Mouse (Mus musculus) hindbrain, embryonic 14.5 days (tissue): ENCODE data around the gene Shc2. TPM values are rescaled to one million over a fixed set of nuclear protein-coding genes. Genes with fewer than 3 reads are reported as not detected.

Source experiments
- ATAC-seq: fragments of 200-750 bp; cut with Nextera tagmentation; 2 replicates; pipeline ENCODE4 v1.8.0; 2017; ENCODE audit warnings: moderate number of reproducible peaks, mild to moderate bottlenecking, moderate TSS enrichment, moderate library complexity; ENCODE audit not compliant: low FRiP score
- DNase-seq: peaks from one replicate; pipeline ENCODE4 v3.0.0-alpha.2; 2015; ENCODE audit warnings: low spot score
- H3K27ac ChIP-seq: fragments of 300-500 bp; sonication (generic); 2 replicates; pipeline ENCODE4 v1.5.1; 2014; ENCODE audit warnings: mild to moderate bottlenecking, moderate library complexity
- H3K27me3 ChIP-seq: fragments of 300-500 bp; sonication (generic); 2 replicates; pipeline ENCODE4 v1.6.1; 2014; ENCODE audit warnings: mild to moderate bottlenecking, low read length, mixed read lengths; ENCODE audit not compliant: control insufficient read depth, insufficient read depth
- H3K36me3 ChIP-seq: fragments of 300-500 bp; sonication (generic); replicated peaks from 2 replicates; pipeline ENCODE4 v1.6.1; 2014; ENCODE audit not compliant: control insufficient read depth, insufficient read depth
- H3K4me1 ChIP-seq: fragments of 300-500 bp; sonication (generic); replicated peaks from 2 replicates; pipeline ENCODE4 v1.6.1; 2014; ENCODE audit warnings: antibody characterized with exemption, low read length, mixed read lengths; ENCODE audit not compliant: control insufficient read depth, insufficient read depth
- H3K4me2 ChIP-seq: fragments of 300-500 bp; sonication (generic); replicated peaks from 2 replicates; pipeline ENCODE4 v1.6.1; 2014; ENCODE audit warnings: mild to moderate bottlenecking, moderate library complexity
- H3K4me3 ChIP-seq: fragments of 300-500 bp; sonication (generic); replicated peaks from 2 replicates; pipeline ENCODE4 v1.5.1; 2014; ENCODE audit warnings: mild to moderate bottlenecking, low read length
- H3K9ac ChIP-seq: fragments of 300-500 bp; sonication (generic); 2 replicates; pipeline ENCODE4 v1.6.1; 2014
- H3K9me3 ChIP-seq: fragments of 300-500 bp; sonication (generic); 2 replicates; pipeline ENCODE4 v1.6.1; 2016; ENCODE audit warnings: low read length; ENCODE audit not compliant: control insufficient read depth
- WGBS: fragments of 180-500 bp; shearing (Covaris S2); extraction: QIAGEN DNeasy Blood & Tissue Kit; methylation state at CpG from one replicate; pipeline ENCODE4 v1.1.7; 2014; 5-methylcytosine and 5-hydroxymethylcytosine counted together
- polyA plus RNA-seq: library from polyadenylated mRNA; unstranded; fragments of >200 nt; fragmentation: Nextera tagmentation; extraction: Ambion mirVana; gene quantifications from 2 replicates; pipeline ENCODE4 v1.2.1, GENCODE M21; 2014

Shc2 gene
- polyA plus RNA-seq, 1 experiment from 2014 or later, result 20.8 TPM

- no peaks in the 10 kb centered on the region for H3K36me3 ChIP-seq
- DNase-seq (no peak), ATAC-seq (no peak)
- no peak within 1 kb of the TSS for H3K9ac ChIP-seq
- WGBS, result 84% methylated on average over 5 of the region's 5 CpGs
- H3K27me3 ChIP-seq, result no peaks in the 10 kb centered on the region
- H3K4me3 ChIP-seq, result no peak within 1 kb of the TSS
- no peak within 1 kb of the TSS for H3K4me2 ChIP-seq
- H3K27ac ChIP-seq, result no peak within 1 kb of the TSS
- no peaks in the 10 kb centered on the region for H3K9me3 ChIP-seq
- no peaks in the 10 kb centered on the region for H3K4me1 ChIP-seq
Observed at GRCm38 (mm10) chr10:79587061-79587751, 50.5 kb downstream of the Shc2 start, which contains the start of gene Theg. TSS of gene Theg (minus strand) at chr10:79587331.

DNA sequence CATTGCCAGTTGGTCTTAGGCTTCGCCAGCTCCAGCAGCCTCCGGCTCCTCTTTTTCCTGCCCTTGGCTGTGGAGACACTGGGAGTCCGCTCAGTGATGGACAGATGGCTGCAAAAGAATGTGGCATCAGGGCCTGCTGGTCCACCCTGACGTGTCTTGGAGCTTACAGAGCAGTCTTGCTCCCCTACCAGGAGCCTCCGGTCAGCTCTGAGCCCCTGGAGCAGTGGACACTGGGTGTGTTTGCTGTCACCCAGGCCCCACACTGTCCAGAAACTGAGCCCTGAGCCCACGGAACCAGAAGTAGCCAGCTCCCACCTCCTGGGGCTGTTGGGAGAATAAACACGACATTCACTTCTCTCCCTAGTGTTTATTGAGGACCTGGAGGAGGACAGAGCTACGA lies 51.5 kb downstream of the Shc2 start:
- no peak overlapping the region for H3K4me2 ChIP-seq
- ATAC-seq (no peak), DNase-seq (no peak)
- H3K27me3 ChIP-seq, result no peaks in the 10 kb centered on the region
- no peak overlapping the region for H3K27ac ChIP-seq
- H3K36me3 ChIP-seq, result no peaks in the 10 kb centered on the region
- H3K9me3 ChIP-seq, result no peaks in the 10 kb centered on the region
- no peak overlapping the region for H3K9ac ChIP-seq
- H3K4me3 ChIP-seq, result no peak overlapping the region
- WGBS, result 81% methylated on average over 8 of the region's 8 CpGs
- no peaks in the 10 kb centered on the region for H3K4me1 ChIP-seq

GRCm38 (mm10) chr10:79585723-79586122 lies 52.0 kb downstream of the Shc2 start:
- Histone ChIP-seq H3K9ac (no peak overlapping the region), H3K27ac (no peak overlapping the region), H3K9me3 (no peaks in the 10 kb centered on the region), H3K27me3 (no peaks in the 10 kb centered on the region), H3K36me3 (no peaks in the 10 kb centered on the region), H3K4me1 (no peaks in the 10 kb centered on the region), H3K4me2 (no peak overlapping the region), H3K4me3 (no peak overlapping the region)
- WGBS, result 94% methylated on average over 5 of the region's 5 CpGs
- no peak for ATAC-seq
- no peak for DNase-seq

- DNase-seq, result no peak
- no peaks in the 10 kb centered on the region for H3K36me3 ChIP-seq
- WGBS, result 96% methylated on average over 6 of the region's 6 CpGs
- no peaks in the 10 kb centered on the region for H3K9me3 ChIP-seq
- no peak overlapping the region for H3K4me3 ChIP-seq
- ATAC-seq, result no peak
- H3K9ac ChIP-seq, result no peak overlapping the region
- H3K4me1 ChIP-seq, result no peaks in the 10 kb centered on the region
- H3K27ac ChIP-seq, result no peak overlapping the region
- no peak overlapping the region for H3K4me2 ChIP-seq
- H3K27me3 ChIP-seq, result no peaks in the 10 kb centered on the region
Observed at GRCm38 (mm10) chr10:79585136-79585535, 52.6 kb downstream of the Shc2 start.

DNA sequence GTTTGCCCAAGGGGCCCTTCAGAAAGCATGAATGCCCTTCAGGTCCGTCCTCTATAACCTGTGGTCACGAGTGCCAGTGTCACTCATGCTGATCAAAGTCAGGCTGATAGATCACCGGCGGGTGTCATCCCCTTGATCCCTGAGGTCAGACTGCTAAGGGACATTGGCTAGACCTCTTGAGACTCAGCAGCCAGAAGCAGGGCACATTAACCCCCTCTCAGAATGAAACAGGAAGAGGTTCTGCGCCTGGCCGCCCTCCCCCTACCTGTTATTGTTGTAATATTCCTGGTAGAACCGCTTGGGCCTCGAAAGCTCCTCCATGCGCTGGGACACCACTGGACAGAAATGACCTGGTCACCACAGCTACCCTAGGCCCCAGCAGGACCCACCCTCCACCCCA lies 53.3 kb downstream of the Shc2 start:
- Histone ChIP-seq H3K4me1 (no peaks in the 10 kb centered on the region), H3K27ac (no peak overlapping the region), H3K4me2 (no peak overlapping the region), H3K4me3 (no peak overlapping the region), H3K27me3 (no peaks in the 10 kb centered on the region), H3K9me3 (no peaks in the 10 kb centered on the region), H3K9ac (no peak overlapping the region), H3K36me3 (no peaks in the 10 kb centered on the region)
- 80% methylated on average over 9 of the region's 9 CpGs for WGBS
- DNase-seq, result no peak
- no peak for ATAC-seq

DNA sequence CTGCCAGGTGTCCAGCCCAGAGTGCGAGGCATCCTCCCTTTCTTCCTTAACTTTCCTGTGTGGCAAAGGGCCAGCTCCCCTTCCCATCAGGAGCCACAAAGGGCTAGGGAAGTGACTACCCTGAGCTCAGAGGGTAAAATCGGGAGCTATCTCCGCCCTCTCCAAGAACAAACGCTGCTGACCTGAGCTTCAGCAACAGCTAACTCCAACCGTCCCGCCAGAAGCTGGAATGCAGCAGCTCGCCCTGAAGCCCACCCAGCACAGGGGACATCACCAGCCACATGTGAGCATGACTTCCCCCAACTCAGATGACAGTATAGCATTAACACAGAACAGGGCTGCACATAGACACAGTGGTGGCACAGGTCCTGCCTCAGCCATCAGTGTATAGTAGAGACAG lies 53.7 kb downstream of the Shc2 start:
- no peaks in the 10 kb centered on the region for H3K36me3 ChIP-seq
- H3K27me3 ChIP-seq, result no peaks in the 10 kb centered on the region
- H3K9me3 ChIP-seq, result no peaks in the 10 kb centered on the region
- H3K27ac ChIP-seq, result no peak overlapping the region
- H3K4me1 ChIP-seq, result no peaks in the 10 kb centered on the region
- ATAC-seq, result no peak
- H3K4me3 ChIP-seq, result no peak overlapping the region
- no peak overlapping the region for H3K9ac ChIP-seq
- H3K4me2 ChIP-seq, result no peak overlapping the region
- no peak for DNase-seq
- 69% methylated on average over 7 of the region's 7 CpGs for WGBS

DNA sequence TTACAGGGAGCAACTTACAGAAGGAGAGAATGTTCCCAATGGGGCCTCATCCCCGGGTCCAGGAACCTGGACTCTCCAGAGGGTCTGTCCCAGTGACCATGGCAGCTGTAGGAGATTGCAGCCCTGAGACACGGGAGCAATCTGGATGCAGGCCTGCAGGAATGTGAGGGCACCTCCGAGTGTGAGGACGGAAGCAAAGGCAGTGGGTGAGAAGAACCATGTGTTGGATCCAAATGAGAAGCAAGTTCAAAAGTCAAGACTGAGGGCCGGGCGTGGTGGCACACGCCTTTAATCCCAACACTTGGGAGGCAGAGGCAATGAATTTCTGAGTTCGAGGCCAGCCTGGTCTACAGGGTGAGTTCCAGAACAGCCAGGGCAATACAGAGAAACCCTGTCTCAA lies 56.2 kb downstream of the Shc2 start:
- H3K9ac ChIP-seq, result no peak overlapping the region
- no peak overlapping the region for H3K27ac ChIP-seq
- H3K4me3 ChIP-seq, result no peak overlapping the region
- no peak for ATAC-seq
- H3K4me1 ChIP-seq, result no peaks in the 10 kb centered on the region
- H3K27me3 ChIP-seq, result no peaks in the 10 kb centered on the region
- no peak overlapping the region for H3K4me2 ChIP-seq
- 90% methylated on average over 8 of the region's 8 CpGs for WGBS
- H3K36me3 ChIP-seq, result no peaks in the 10 kb centered on the region
- H3K9me3 ChIP-seq, result no peaks in the 10 kb centered on the region
- no peak for DNase-seq

DNA sequence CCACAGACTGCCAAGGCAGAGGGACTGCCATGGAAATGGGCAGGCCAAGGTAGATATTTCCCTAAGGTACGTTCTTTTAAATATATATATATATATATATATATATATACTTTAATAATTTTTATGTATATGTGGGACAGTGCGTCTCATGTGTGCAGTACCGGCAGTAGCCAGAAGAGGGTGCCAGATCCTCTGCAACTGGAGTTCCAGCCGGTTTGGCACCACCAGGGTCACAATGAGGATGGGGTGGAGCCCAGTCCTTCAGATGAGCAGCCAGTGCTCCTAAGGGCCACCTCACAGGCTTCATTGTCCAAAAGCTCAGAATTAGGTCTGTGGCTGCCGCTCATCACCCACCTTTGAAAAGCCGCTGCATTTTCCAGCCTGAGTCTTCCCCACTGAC lies 56.9 kb downstream of the Shc2 start:
- Histone ChIP-seq H3K27me3 (no peaks in the 10 kb centered on the region), H3K4me1 (no peaks in the 10 kb centered on the region), H3K9me3 (no peaks in the 10 kb centered on the region), H3K27ac (no peak overlapping the region), H3K36me3 (no peaks in the 10 kb centered on the region), H3K4me3 (no peak overlapping the region), H3K9ac (no peak overlapping the region), H3K4me2 (no peak overlapping the region)
- ATAC-seq (no peak), DNase-seq (peak; percentile 48)
- WGBS, result 45% methylated on average over 6 of the region's 6 CpGs

GRCm38 (mm10) chr10:79580356-79580755 lies 57.4 kb downstream of the Shc2 start:
- 76% methylated on average over 7 of the region's 7 CpGs for WGBS
- H3K4me3 ChIP-seq, result no peak overlapping the region
- H3K9ac ChIP-seq, result no peak overlapping the region
- ATAC-seq (no peak), DNase-seq (no peak)
- no peak overlapping the region for H3K27ac ChIP-seq
- no peaks in the 10 kb centered on the region for H3K4me1 ChIP-seq
- no peak overlapping the region for H3K4me2 ChIP-seq
- no peaks in the 10 kb centered on the region for H3K9me3 ChIP-seq
- H3K36me3 ChIP-seq, result no peaks in the 10 kb centered on the region
- no peaks in the 10 kb centered on the region for H3K27me3 ChIP-seq

- Histone ChIP-seq H3K4me1 (no peaks in the 10 kb centered on the region), H3K36me3 (no peaks in the 10 kb centered on the region), H3K9me3 (no peaks in the 10 kb centered on the region), H3K4me3 (no peak overlapping the region), H3K4me2 (no peak overlapping the region), H3K27me3 (no peaks in the 10 kb centered on the region), H3K9ac (no peak overlapping the region), H3K27ac (no peak overlapping the region)
- 82% methylated on average over 12 of the region's 12 CpGs for WGBS
- DNase-seq, result no peak
- ATAC-seq, result no peak
Observed at GRCm38 (mm10) chr10:79579781-79580180, 57.9 kb downstream of the Shc2 start.
